Mouse (Mus musculus): Measurements from ENCODE around the gene Rnd2. TPM values are rescaled to one million over a fixed set of nuclear protein-coding genes. Genes with fewer than 3 reads are reported as not detected.
"Not testable (repeated sequence)": the region's sequence is repeated elsewhere in the genome, so short reads cannot be mapped to it uniquely, and the experiment has no call there.

The Rnd2 gene
- polyA plus RNA-seq, 1 experiment from 2014 or later = 9.0 TPM

- H3K27me3 ChIP-seq (ENCODE audit: control insufficient read depth, insufficient read depth, low read length) = not testable (repeated sequence)
- WGBS = 51% methylated on average over 3 of the region's 3 CpGs
Measured at GRCm38 (mm10) chr11:101438006-101438405, 26.8 kb upstream of the Rnd2 start.

GRCm38 (mm10) chr11:101441450-101442126 lies 23.2 kb upstream of the Rnd2 start:
- peak overlapping the region; percentile 53 for H3K4me2 ChIP-seq (ENCODE audit: low read length)
- peak overlapping the region; percentile 28 to 90 for H3K4me3 ChIP-seq (ENCODE audit: control insufficient read depth in 1 of 2, insufficient read depth in 1 of 2, low read depth in 1 of 2, low read length in 2 of 2)
- H3K9ac ChIP-seq (ENCODE audit: low read length) = 0 out of 2 replicates have a peak overlapping the region, but pooled peaks have one; percentile 54
- 37% methylated on average over 15 of the region's 15 CpGs for WGBS
- H3K4me1 ChIP-seq (ENCODE audit: control insufficient read depth in 2 of 2, insufficient read depth in 2 of 2, low read length in 2 of 2) = peaks cover 2 to 10% of the 10 kb centered on the region in 2 experiments; a peak in 2 of 4 replicates
- H3K27me3 ChIP-seq (ENCODE audit: control insufficient read depth, insufficient read depth, low read length); H3K9me3 ChIP-seq (ENCODE audit: control insufficient read depth, low read length); ATAC-seq (ENCODE audit: insufficient number of reproducible peaks, insufficient read depth, low FRiP score, low read depth); H3K27ac ChIP-seq (replicated peaks in 1 of 2; ENCODE audit: control insufficient read depth in 1 of 2, insufficient read depth in 1 of 2, low read depth in 2 of 2, low read length in 2 of 2): not testable (repeated sequence)
- H3K36me3 ChIP-seq (ENCODE audit: control insufficient read depth, insufficient read depth, low read length) = peaks cover 32% of the 10 kb centered on the region

More at GRCm38 (mm10) chr11:101438006-101438405, 26.8 kb upstream of the Rnd2 start:
- H3K9me3 ChIP-seq (ENCODE audit: control insufficient read depth, low read length); ATAC-seq (ENCODE audit: insufficient number of reproducible peaks, insufficient read depth, low FRiP score, low read depth); H3K4me1 ChIP-seq (ENCODE audit: control insufficient read depth in 2 of 2, insufficient read depth in 2 of 2, low read length in 2 of 2); H3K4me2 ChIP-seq (ENCODE audit: low read length); H3K27ac ChIP-seq (replicated peaks in 1 of 2; ENCODE audit: control insufficient read depth in 1 of 2, insufficient read depth in 1 of 2, low read depth in 2 of 2, low read length in 2 of 2); H3K9ac ChIP-seq (ENCODE audit: low read length); H3K4me3 ChIP-seq (ENCODE audit: control insufficient read depth in 1 of 2, insufficient read depth in 1 of 2, low read depth in 1 of 2, low read length in 2 of 2): not testable (repeated sequence)
- peaks cover 30% of the 10 kb centered on the region for H3K36me3 ChIP-seq (ENCODE audit: control insufficient read depth, insufficient read depth, low read length)

- Histone ChIP-seq H3K9ac (ENCODE audit: low read length) (peak within 1 kb of the TSS; percentile 96), H3K9me3 (ENCODE audit: control insufficient read depth, low read length) (no peaks in the 10 kb centered on the region), H3K36me3 (ENCODE audit: control insufficient read depth, insufficient read depth, low read length) (peaks cover 32% of the 10 kb centered on the region), H3K4me3 (ENCODE audit: control insufficient read depth in 1 of 2, insufficient read depth in 1 of 2, low read depth in 1 of 2, low read length in 2 of 2) (peak within 1 kb of the TSS; percentile 73 to 90), H3K27me3 (ENCODE audit: control insufficient read depth, insufficient read depth, low read length) (no peaks in the 10 kb centered on the region), H3K4me1 (ENCODE audit: control insufficient read depth in 2 of 2, insufficient read depth in 2 of 2, low read length in 2 of 2) (peaks cover 2 to 10% of the 10 kb centered on the region in 2 experiments; a peak in 2 of 4 replicates), H3K4me2 (ENCODE audit: low read length) (peak within 1 kb of the TSS; percentile 96), H3K27ac (replicated peaks in 1 of 2; ENCODE audit: control insufficient read depth in 1 of 2, insufficient read depth in 1 of 2, low read depth in 2 of 2, low read length in 2 of 2) (peak within 1 kb of the TSS; percentile 81 to 86)
- peak; percentile 98 for ATAC-seq (ENCODE audit: insufficient number of reproducible peaks, insufficient read depth, low FRiP score, low read depth)
- under 1% methylated on average over 42 of the region's 42 CpGs for WGBS
Measured at GRCm38 (mm10) chr11:101442127-101442693, 22.6 kb upstream of the Rnd2 start, which contains the start of gene Rpl27. Gene Rpl27 (plus strand): TSS chr11:101442298.

GRCm38 (mm10) chr11:101442760-101443159 lies 22.0 kb upstream of the Rnd2 start:
- H3K27ac ChIP-seq (replicated peaks in 1 of 2; ENCODE audit: control insufficient read depth in 1 of 2, insufficient read depth in 1 of 2, low read depth in 2 of 2, low read length in 2 of 2) = peak overlapping the region; percentile 81 to 86
- H3K4me3 ChIP-seq (ENCODE audit: control insufficient read depth in 1 of 2, insufficient read depth in 1 of 2, low read depth in 1 of 2, low read length in 2 of 2) = peak overlapping the region; percentile 73 to 90
- 0% methylated on average over 14 of the region's 14 CpGs for WGBS
- ATAC-seq (ENCODE audit: insufficient number of reproducible peaks, insufficient read depth, low FRiP score, low read depth) = no peak
- H3K4me1 ChIP-seq (ENCODE audit: control insufficient read depth in 2 of 2, insufficient read depth in 2 of 2, low read length in 2 of 2) = peaks cover 2 to 10% of the 10 kb centered on the region in 2 experiments; a peak in 2 of 4 replicates
- peaks cover 32% of the 10 kb centered on the region for H3K36me3 ChIP-seq (ENCODE audit: control insufficient read depth, insufficient read depth, low read length)
- H3K27me3 ChIP-seq (ENCODE audit: control insufficient read depth, insufficient read depth, low read length) = no peaks in the 10 kb centered on the region
- H3K9ac ChIP-seq (ENCODE audit: low read length) = peak overlapping the region; percentile 96
- H3K9me3 ChIP-seq (ENCODE audit: control insufficient read depth, low read length) = no peaks in the 10 kb centered on the region
- H3K4me2 ChIP-seq (ENCODE audit: low read length) = peak overlapping the region; percentile 96

GRCm38 (mm10) chr11:101446319-101446718 lies 18.5 kb upstream of the Rnd2 start:
- 76% methylated on average over 1 of the region's 1 CpGs for WGBS
- Histone ChIP-seq H3K36me3 (ENCODE audit: control insufficient read depth, insufficient read depth, low read length) (peaks cover 32% of the 10 kb centered on the region), H3K4me3 (ENCODE audit: control insufficient read depth in 1 of 2, insufficient read depth in 1 of 2, low read depth in 1 of 2, low read length in 2 of 2) (no peak overlapping the region), H3K9me3 (ENCODE audit: control insufficient read depth, low read length) (no peaks in the 10 kb centered on the region), H3K27me3 (ENCODE audit: control insufficient read depth, insufficient read depth, low read length) (no peaks in the 10 kb centered on the region), H3K27ac (replicated peaks in 1 of 2; ENCODE audit: control insufficient read depth in 1 of 2, insufficient read depth in 1 of 2, low read depth in 2 of 2, low read length in 2 of 2) (no peak overlapping the region), H3K4me2 (ENCODE audit: low read length) (no peak overlapping the region), H3K9ac (ENCODE audit: low read length) (no peak overlapping the region), H3K4me1 (ENCODE audit: control insufficient read depth in 2 of 2, insufficient read depth in 2 of 2, low read length in 2 of 2) (peaks cover 2 to 22% of the 10 kb centered on the region in 2 experiments; a peak in 2 of 4 replicates)
- ATAC-seq (ENCODE audit: insufficient number of reproducible peaks, insufficient read depth, low FRiP score, low read depth) = no peak

GRCm38 (mm10) chr11:101446860-101447259 lies 17.9 kb upstream of the Rnd2 start:
- not testable (repeated sequence) for H3K27me3 ChIP-seq (ENCODE audit: control insufficient read depth, insufficient read depth, low read length); H3K4me3 ChIP-seq (ENCODE audit: control insufficient read depth in 1 of 2, insufficient read depth in 1 of 2, low read depth in 1 of 2, low read length in 2 of 2); H3K9me3 ChIP-seq (ENCODE audit: control insufficient read depth, low read length); H3K9ac ChIP-seq (ENCODE audit: low read length); H3K4me2 ChIP-seq (ENCODE audit: low read length); ATAC-seq (ENCODE audit: insufficient number of reproducible peaks, insufficient read depth, low FRiP score, low read depth); H3K27ac ChIP-seq (replicated peaks in 1 of 2; ENCODE audit: control insufficient read depth in 1 of 2, insufficient read depth in 1 of 2, low read depth in 2 of 2, low read length in 2 of 2)
- Histone ChIP-seq H3K36me3 (ENCODE audit: control insufficient read depth, insufficient read depth, low read length) (peaks cover 32% of the 10 kb centered on the region), H3K4me1 (ENCODE audit: control insufficient read depth in 2 of 2, insufficient read depth in 2 of 2, low read length in 2 of 2) (peaks cover 2 to 22% of the 10 kb centered on the region in 2 experiments; a peak in 2 of 4 replicates)
- 86% methylated on average over 8 of the region's 8 CpGs for WGBS

GRCm38 (mm10) chr11:101447786-101448185 lies 17.0 kb upstream of the Rnd2 start:
- H3K4me3 ChIP-seq (ENCODE audit: control insufficient read depth in 1 of 2, insufficient read depth in 1 of 2, low read depth in 1 of 2, low read length in 2 of 2) = peak overlapping the region; percentile 45 to 66; a peak in 2 of 4 replicates
- 88% methylated on average over 5 of the region's 5 CpGs for WGBS
- H3K9ac ChIP-seq (ENCODE audit: low read length) = peak overlapping the region; percentile 69
- H3K4me2 ChIP-seq (ENCODE audit: low read length) = peak overlapping the region; percentile 62
- H3K9me3 ChIP-seq (ENCODE audit: control insufficient read depth, low read length) = no peaks in the 10 kb centered on the region
- peaks cover 2 to 22% of the 10 kb centered on the region in 2 experiments; a peak in 2 of 4 replicates for H3K4me1 ChIP-seq (ENCODE audit: control insufficient read depth in 2 of 2, insufficient read depth in 2 of 2, low read length in 2 of 2)
- ATAC-seq (ENCODE audit: insufficient number of reproducible peaks, insufficient read depth, low FRiP score, low read depth) = no peak
- H3K27ac ChIP-seq (replicated peaks in 1 of 2; ENCODE audit: control insufficient read depth in 1 of 2, insufficient read depth in 1 of 2, low read depth in 2 of 2, low read length in 2 of 2) = peak overlapping the region; percentile 64 to 76; a peak in 2 of 4 replicates
- peaks cover 32% of the 10 kb centered on the region for H3K36me3 ChIP-seq (ENCODE audit: control insufficient read depth, insufficient read depth, low read length)
- no peaks in the 10 kb centered on the region for H3K27me3 ChIP-seq (ENCODE audit: control insufficient read depth, insufficient read depth, low read length)

All from heart, embryonic 14.5 days (tissue).